Mouse (Mus musculus) limb, embryonic 10.5 days (tissue): ENCODE measurements around the gene Fau. TPM values are rescaled to one million over a fixed set of nuclear protein-coding genes. Genes with fewer than 3 reads are reported as not detected.

Experiments
- DNase-seq: peaks from one replicate; pipeline ENCODE4 v3.0.0-alpha.2; 2017; ENCODE audit warnings: low spot score
- H3K27ac ChIP-seq: fragments of 300-500 bp; sonication (generic); 2 replicates; pipeline ENCODE4 v1.5.1; 2016; ENCODE audit warnings: mild to moderate bottlenecking
- H3K27me3 ChIP-seq: fragments of 300-500 bp; sonication (generic); 2 replicates; pipeline ENCODE4 v1.6.1; 2016; ENCODE audit warnings: low read depth, mild to moderate bottlenecking; ENCODE audit not compliant: poor library complexity, severe bottlenecking
- H3K36me3 ChIP-seq: fragments of 300-500 bp; sonication (generic); 2 replicates; pipeline ENCODE4 v1.6.1; 2016; ENCODE audit warnings: mild to moderate bottlenecking, moderate library complexity
- H3K4me1 ChIP-seq: fragments of 300-500 bp; sonication (generic); 2 replicates; pipeline ENCODE4 v1.6.1; 2016
- H3K4me3 ChIP-seq: fragments of 300-500 bp; sonication (generic); 2 replicates; pipeline ENCODE4 v1.5.1; 2016; ENCODE audit warnings: mild to moderate bottlenecking, moderate library complexity
- H3K9me3 ChIP-seq: fragments of 300-500 bp; sonication (generic); replicated peaks from 2 replicates; pipeline ENCODE4 v1.6.1; 2016; ENCODE audit warnings: mild to moderate bottlenecking
- WGBS: fragments of 180-500 bp; shearing (Covaris S2); methylation state at CpG from one replicate; pipeline ENCODE4 v1.1.7; 2016; 5-methylcytosine and 5-hydroxymethylcytosine counted together
- polyA plus RNA-seq: library from polyadenylated mRNA; unstranded; fragments of >200 nt; fragmentation: Nextera tagmentation; extraction: Ambion mirVana; gene quantifications from 2 replicates; pipeline ENCODE4 v1.2.1, GENCODE M21; 2016

Gene Fau
- 820 and 955 TPM in 2 replicates for polyA plus RNA-seq

DNA sequence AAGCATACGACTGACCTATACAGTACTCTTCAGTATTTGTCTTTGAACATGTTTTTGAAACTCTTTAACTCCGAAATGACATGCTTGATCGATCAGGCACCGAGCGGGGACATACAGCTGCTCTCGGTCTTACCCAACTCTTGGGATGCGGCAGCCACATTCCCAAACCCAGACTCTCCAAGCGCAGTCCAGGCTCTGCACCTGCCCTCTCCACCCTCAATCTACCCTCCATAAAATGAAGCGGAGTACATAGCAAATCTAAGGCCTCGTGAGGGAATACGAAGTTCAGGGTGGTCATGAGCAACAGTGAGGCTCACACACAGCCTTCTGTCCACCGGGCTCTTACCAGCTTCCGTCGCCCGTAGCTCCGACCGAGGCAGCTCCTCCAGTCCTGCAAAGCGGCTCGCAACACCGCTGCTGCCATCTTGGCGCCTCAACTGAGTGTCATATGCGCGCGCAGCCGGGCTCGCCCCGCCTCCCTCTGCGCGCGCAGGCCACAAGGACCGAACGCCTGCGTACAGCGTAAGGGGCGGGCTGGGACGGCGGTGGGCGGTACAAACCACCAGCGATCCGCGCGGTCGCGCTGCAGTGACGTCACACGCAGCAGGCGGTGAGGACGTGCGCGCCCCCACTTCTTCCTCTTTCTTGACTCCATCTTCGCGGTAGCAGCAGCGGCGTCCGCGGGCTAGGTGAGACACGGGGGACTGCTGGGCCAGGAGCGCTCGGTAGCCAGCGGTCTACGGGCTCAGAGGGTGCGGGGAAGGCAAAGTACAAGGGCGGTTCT is at the start of gene Fau, which contains the start of gene Mrpl49:
Gene Fau, plus strand, starts transcription at position 532 of the 784 bp plus-strand sequence.
Gene Mrpl49, minus strand, starts transcription at position 473 of the 784 bp plus-strand sequence.
- Histone ChIP-seq H3K4me3 (peak within 1 kb of the TSS; percentile 87), H3K27ac (peak within 1 kb of the TSS; percentile 94), H3K36me3 (peaks cover 56% of the 10 kb centered on the region), H3K27me3 (no peaks in the 10 kb centered on the region), H3K4me1 (peaks cover 33% of the 10 kb centered on the region), H3K9me3 (no peaks in the 10 kb centered on the region)
- WGBS: under 1% methylated on average over 63 of the region's 63 CpGs
- peak; percentile 100 for DNase-seq

DNA sequence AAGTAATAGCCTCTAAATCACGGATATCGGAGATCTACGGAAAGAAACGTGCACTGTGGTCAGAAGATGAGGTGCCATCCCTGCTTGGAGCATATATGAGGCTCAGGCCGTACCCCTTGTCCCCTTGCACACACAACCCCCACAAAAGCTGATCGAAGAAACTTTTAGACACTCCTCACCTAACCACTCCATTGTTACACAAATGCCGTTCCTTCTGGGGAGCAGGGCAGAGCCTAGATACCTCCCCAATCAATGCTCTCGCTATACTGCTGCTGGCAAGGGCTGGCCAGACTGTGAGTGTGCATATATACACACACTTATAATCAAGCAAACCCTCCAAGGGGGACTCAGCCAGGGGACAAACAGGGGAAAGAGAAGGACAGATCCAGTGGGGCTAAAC is 48.5 kb upstream of the Fau start:
- Histone ChIP-seq H3K27ac (no peak overlapping the region), H3K9me3 (no peaks in the 10 kb centered on the region), H3K4me3 (no peak overlapping the region), H3K27me3 (peaks cover 10% of the 10 kb centered on the region), H3K36me3 (no peaks in the 10 kb centered on the region), H3K4me1 (peaks cover 13% of the 10 kb centered on the region)
- WGBS: 79% methylated on average over 8 of the region's 8 CpGs
- no peak for DNase-seq

DNA sequence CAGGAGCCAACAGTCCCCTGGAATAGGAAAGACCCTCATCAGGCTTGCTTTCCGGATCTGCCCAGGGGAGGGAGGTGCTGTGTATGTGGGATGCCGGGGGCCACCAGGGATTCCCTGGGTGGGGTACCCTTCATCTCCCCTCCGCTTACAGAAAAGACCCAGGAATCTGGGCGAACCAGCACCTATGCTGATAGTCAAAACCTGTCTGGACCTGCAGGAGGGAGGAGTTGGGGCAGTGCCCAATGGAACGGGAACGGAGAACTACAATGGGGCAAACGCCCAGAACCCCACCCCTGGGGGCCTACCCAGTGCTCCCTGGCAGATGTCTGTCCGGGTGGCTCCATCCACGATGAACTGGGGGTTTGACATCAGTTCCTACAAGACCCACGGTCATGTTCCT is 44.0 kb upstream of the Fau start:
- H3K27ac ChIP-seq: no peak overlapping the region
- H3K4me3 ChIP-seq: no peak overlapping the region
- H3K4me1 ChIP-seq: peaks cover 21% of the 10 kb centered on the region
- DNase-seq: no peak
- 90% methylated on average over 10 of the region's 10 CpGs for WGBS
- H3K9me3 ChIP-seq: no peaks in the 10 kb centered on the region
- H3K27me3 ChIP-seq: peaks cover 49% of the 10 kb centered on the region
- H3K36me3 ChIP-seq: no peaks in the 10 kb centered on the region

DNA sequence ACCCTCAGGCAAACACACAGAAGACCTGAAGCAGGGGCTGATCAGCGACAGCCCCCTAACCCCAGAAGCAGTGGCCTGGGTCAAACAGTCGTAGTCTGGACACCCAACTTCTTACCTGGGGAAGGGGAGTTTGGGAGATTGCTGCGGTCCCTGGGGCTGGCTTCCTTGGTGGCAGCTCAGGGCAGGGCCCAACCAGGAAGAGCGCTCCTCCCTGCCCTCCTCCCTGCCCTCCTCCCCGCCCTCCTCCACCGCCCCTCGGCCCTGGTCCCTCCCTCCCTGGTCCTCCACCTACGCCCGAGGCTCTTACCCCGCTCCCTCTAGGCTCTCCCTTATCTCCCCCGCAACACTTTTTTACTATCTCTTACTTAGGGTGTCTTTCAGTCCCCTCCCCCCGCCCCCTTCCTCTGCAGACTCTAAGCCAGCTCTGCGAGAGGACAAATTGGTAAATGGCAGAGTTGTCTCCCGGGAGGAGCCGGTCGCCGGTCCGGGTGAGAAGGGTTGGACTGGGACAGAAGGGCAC is 42.6 kb upstream of the Fau start:
- peaks cover 49% of the 10 kb centered on the region for H3K27me3 ChIP-seq
- H3K9me3 ChIP-seq: no peaks in the 10 kb centered on the region
- H3K4me3 ChIP-seq: peak overlapping the region; percentile 64
- no peaks in the 10 kb centered on the region for H3K36me3 ChIP-seq
- H3K27ac ChIP-seq: peak overlapping the region; percentile 80
- DNase-seq: peak; percentile 68
- WGBS: 1% methylated on average over 17 of the region's 18 CpGs
- H3K4me1 ChIP-seq: peaks cover 21% of the 10 kb centered on the region

DNA sequence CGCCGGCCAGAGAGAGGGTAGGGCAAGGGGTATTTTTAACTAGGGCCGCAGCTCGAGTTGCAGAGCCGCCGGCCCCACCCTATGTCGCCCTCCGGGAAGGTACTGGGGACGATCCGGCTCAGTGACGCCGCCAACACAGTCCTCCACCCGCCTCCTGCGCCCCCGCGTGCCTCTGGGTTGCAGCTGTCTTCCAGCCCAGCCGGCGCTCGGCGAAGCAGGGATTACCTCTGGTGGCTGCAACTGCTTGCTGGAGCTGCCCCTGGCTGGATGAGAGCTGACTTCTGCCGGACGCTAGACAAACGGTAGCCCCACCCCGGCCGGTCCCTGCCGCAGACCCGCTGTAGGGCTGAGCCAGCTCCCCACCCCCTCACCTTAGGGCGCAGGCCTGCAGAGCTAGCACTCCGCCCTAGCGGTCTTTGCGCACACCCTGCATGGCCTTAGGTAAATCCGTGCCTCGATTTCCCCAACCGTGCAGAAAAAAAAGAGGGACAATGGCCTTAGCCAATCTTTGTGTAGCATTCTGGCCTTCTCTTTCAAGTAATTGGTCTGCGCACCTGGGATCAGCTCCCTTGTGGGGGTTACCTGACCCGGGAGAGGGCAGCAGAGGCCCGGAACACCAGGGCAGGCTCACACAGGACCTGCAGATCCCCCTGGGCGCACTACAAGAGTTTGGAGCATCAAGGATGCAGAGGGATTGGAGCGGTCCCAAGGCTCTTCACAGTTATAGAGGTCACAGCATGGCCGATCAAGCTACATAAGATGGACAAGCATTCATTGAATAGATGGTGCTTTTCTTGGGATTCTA is 41.9 kb upstream of the Fau start, which contains the start of gene Capn1:
Gene Capn1, minus strand, starts transcription at position 387 of the 805 bp plus-strand sequence.
- Histone ChIP-seq H3K27me3 (peaks cover 49% of the 10 kb centered on the region), H3K36me3 (no peaks in the 10 kb centered on the region), H3K9me3 (no peaks in the 10 kb centered on the region), H3K4me1 (peaks cover 21% of the 10 kb centered on the region), H3K27ac (peak within 1 kb of the TSS; percentile 80), H3K4me3 (peak within 1 kb of the TSS; percentile 64)
- WGBS: 3% methylated on average over 40 of the region's 40 CpGs
- peak; percentile 83 for DNase-seq

DNA sequence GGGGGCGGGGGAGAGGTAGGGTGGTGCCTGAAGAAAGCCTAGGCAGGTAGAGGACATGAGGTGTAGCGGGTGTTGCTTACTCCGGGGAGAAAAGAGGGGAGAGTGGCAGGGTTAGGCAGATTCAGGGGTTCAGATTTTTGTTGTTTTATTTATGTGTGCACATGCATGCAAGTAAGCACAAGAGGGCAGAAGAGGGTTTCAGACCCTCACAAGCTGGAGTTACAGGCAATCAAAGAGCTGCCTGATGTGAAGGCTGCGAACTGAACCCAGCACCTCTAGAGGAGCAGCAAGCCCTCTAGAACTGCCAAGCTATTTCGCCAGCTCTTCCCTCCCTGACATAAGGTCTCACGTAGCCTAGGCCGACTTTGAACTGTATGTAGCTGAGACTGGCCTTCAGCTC is 41.1 kb upstream of the Fau start:
- Histone ChIP-seq H3K4me1 (peaks cover 21% of the 10 kb centered on the region), H3K36me3 (no peaks in the 10 kb centered on the region), H3K27me3 (peaks cover 49% of the 10 kb centered on the region), H3K27ac (no peak overlapping the region), H3K4me3 (no peak overlapping the region; the same call in 1 of the 2 replicates), H3K9me3 (no peaks in the 10 kb centered on the region)
- WGBS: 37% methylated on average over 7 of the region's 7 CpGs
- DNase-seq: no peak

DNA sequence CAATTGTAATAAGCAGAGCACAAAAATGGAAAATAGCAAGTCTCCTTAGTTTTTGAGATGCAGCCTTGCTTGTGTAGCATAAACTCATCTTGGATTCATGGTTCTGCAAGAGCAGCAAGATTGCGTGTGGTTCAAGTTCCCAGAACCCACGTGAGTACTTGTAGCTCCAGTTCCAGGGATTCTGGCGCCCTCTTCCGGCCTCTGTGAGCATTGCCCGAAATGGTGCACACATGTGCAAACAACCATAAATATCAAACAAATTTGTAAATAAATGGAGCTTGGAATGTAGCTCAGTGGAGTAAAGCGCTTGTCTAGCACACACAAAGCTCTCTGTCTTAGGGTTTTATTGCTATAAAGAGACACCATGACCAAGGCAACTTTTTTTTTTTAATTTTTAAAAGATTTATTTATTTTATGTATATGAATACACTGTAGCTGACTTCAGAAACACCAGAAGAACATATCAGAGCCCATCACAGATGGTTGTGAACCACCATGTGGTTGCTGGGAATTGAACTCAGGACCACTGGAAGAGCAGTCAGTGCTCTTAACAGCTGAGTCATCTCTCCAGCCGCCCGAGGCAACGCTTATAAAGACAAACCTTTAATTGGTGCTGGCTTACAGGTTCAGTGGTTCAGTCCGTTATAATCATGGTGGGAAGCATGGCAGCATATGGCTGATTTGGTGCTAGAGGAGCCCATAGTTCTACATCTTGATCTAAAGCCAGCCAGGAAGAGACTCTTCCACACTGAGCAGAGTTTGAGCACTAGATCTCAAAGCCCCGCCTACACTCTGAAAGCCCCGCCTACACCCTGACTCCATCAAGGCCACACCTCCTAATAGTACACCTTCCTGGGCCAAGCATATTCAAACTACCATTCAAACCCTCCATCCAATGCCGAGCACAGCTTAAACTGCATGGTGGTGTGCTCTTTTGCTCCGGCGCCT is 39.2 kb upstream of the Fau start:
- Histone ChIP-seq H3K27ac (no peak overlapping the region), H3K4me1 (peaks cover 21% of the 10 kb centered on the region), H3K27me3 (peaks cover 46% of the 10 kb centered on the region), H3K36me3 (no peaks in the 10 kb centered on the region), H3K4me3 (no peak overlapping the region), H3K9me3 (no peaks in the 10 kb centered on the region)
- WGBS: 32% methylated on average over 15 of the region's 15 CpGs
- DNase-seq: peak; percentile 88

DNA sequence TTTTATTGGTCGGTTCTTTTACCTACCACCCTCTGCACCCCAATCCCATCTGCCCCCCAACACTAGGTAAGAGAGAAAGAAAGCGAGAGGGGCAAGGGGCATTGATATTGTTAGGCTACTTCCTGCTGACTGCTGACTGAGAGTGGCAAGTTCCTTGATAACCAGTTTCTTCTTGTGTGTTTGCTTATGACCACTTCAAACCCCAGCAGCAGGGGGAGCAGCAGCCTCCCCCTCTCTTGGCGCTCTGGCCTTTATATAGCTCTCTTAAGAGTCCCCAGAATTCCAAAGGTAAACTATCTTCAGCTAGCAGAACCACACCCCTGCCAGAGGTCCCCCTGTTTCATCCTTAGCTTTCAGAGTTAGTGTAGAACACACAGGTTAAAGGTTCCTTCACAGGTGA is 37.4 kb upstream of the Fau start:
- no peak overlapping the region for H3K4me3 ChIP-seq
- no peak overlapping the region for H3K27ac ChIP-seq
- H3K4me1 ChIP-seq: peaks cover 12% of the 10 kb centered on the region
- peaks cover 27% of the 10 kb centered on the region for H3K27me3 ChIP-seq
- no peak for DNase-seq
- no peaks in the 10 kb centered on the region for H3K36me3 ChIP-seq
- no peaks in the 10 kb centered on the region for H3K9me3 ChIP-seq
- 60% methylated on average over 3 of the region's 3 CpGs for WGBS

DNA sequence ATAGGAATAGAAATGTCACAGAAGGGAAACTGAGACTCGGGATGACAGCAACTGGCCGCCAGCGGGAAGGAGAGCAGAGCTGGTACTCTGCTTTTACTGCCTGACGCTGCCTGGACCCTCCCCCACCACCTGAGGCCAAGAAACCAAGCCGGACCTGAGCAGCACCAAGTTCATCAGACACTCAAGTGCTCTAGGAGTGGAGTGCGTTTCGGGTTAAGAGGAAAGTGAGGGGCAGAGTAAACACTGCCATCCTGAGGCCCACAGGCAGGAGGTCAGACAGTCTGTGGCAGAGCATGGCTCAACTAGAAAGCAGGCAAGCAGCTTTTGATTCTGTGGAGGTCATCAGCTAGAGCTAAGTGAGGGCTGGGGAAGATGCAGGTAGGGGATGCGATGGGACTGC is 34.6 kb upstream of the Fau start:
- WGBS: 65% methylated on average over 8 of the region's 8 CpGs
- Histone ChIP-seq H3K9me3 (no peaks in the 10 kb centered on the region), H3K27ac (no peak overlapping the region), H3K36me3 (no peaks in the 10 kb centered on the region), H3K27me3 (no peaks in the 10 kb centered on the region), H3K4me3 (no peak overlapping the region), H3K4me1 (no peaks in the 10 kb centered on the region)
- DNase-seq: no peak

DNA sequence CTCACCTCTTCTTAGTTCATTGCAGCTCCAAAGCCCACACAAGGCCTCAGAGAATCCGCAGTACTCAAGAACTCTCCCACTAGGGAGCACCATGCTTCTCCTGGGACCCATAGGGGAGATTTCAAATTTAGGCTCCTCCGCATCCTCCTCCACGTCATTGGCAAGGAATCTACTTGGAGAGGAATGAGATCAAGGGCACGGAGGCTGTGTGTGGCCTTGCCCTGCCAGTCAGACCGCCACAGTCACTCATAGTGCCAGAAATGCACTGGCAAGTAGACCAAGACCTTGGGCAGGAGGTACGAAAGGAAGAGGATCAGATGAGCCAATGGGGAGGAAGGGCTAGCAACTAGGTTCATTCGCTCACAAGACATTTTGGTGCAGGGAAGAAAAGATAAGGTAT is 33.7 kb upstream of the Fau start:
- Histone ChIP-seq H3K4me1 (no peaks in the 10 kb centered on the region), H3K36me3 (no peaks in the 10 kb centered on the region), H3K9me3 (no peaks in the 10 kb centered on the region), H3K4me3 (no peak overlapping the region), H3K27me3 (no peaks in the 10 kb centered on the region), H3K27ac (no peak overlapping the region)
- WGBS: 83% methylated on average over 7 of the region's 7 CpGs
- DNase-seq: no peak

DNA sequence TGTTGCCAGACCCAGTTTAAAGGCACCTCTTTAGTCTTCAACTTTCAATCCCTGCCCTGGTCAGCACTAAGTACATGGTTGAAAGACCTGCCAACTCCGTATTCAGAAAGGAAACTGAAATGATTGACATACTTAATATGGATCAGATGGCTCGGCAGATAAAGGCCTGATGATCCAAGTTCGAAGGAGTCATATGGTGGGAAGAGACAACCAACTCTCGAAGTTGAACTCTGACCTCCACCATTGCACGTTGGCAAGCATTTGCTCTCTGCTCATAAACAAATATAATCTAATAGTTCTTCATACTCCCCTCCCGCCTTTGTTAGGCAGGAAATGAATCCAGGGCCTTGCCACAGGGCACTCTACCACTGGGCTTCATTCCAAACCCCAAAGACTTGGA is 28.7 kb upstream of the Fau start:
- WGBS: 89% methylated on average over 6 of the region's 6 CpGs
- no peaks in the 10 kb centered on the region for H3K27me3 ChIP-seq

DNA sequence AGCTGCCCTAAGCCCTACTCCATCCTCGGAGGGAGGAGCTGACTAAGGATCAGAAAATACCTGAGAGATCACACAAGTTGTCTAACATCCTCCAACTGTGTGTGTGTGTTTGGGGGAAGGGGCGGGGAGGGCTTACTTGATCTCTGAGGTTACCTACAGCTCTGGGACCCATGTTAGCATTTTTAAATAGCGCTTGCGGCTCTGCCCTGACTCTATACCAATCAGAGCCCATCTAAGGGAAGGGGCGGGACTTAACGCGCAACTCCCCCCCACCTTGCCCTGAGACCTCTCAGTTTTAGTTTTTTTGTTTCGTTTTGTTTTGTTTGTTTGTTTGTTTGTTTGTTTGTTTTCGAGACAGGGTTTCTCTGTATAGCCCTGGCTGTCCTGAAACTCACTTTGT is 28.2 kb upstream of the Fau start:
- DNase-seq: no peak
- no peaks in the 10 kb centered on the region for H3K27me3 ChIP-seq
- no peaks in the 10 kb centered on the region for H3K9me3 ChIP-seq
- H3K27ac ChIP-seq: no peak overlapping the region
- H3K4me3 ChIP-seq: no peak overlapping the region
- H3K36me3 ChIP-seq: no peaks in the 10 kb centered on the region
- no peaks in the 10 kb centered on the region for H3K4me1 ChIP-seq
- 81% methylated on average over 9 of the region's 9 CpGs for WGBS

More for the DNA sequence above, 28.7 kb upstream of the Fau start:
- Histone ChIP-seq H3K36me3 (no peaks in the 10 kb centered on the region), H3K4me1 (no peaks in the 10 kb centered on the region), H3K27ac (no peak overlapping the region), H3K9me3 (no peaks in the 10 kb centered on the region), H3K4me3 (no peak overlapping the region)
- DNase-seq: no peak
